Mouse (Mus musculus): Measurements from ENCODE around the gene Arhgef3.

DNA sequence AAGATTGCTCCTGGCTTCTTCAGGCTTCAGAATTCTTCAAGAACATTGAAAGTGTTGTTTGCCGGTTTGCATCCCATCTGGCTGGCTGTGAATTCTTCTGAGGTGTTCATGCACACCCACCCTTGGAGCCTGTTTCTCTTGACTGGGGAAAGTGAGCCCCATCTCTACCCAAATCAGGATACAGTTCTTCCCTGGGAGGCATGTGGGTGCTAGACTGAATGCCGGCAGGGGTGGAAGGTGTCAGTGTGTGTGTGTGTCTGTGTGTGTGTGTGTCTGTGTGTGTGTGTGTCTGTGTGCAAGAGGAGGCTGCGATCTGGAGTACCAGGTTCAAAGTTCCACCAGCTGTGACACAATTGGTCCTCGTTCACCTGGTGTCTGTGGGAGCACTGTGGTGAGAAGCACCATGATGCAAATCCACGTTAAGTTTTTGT lies 114.3 kb downstream of the Arhgef3 start:
- no peak for TF ChIP-seq CTCF (IDR thresholded peaks at IDR 0.05; ENCODE audit: low read depth)
- no peak for TF ChIP-seq EP300 (IDR thresholded peaks at IDR 0.05; ENCODE audit: low read depth)
